Mouse (Mus musculus) B cell, adult (primary cell): ENCODE results near the gene Hnf1a. TPM values are rescaled to one million over a fixed set of nuclear protein-coding genes. Genes with fewer than 3 reads are reported as not detected.

Experiments
- total RNA-seq: library from RNA; stranded (reverse); gene quantifications from 4 replicates; pipeline ENCODE4 v1.2.4, GENCODE M21; 2023; ENCODE audit not compliant: inconsistent age

Gene Hnf1a
- total RNA-seq: not detected in 4 replicates

GRCm38 (mm10) chr5:114970824-114971227 lies at the start of gene Hnf1a:
Gene Hnf1a (minus strand): TSS chr5:114971094.

GRCm38 (mm10) chr5:115010577-115011216 lies 39.8 kb upstream of the Hnf1a start, which contains the start of gene Sppl3:
Gene Sppl3 (plus strand): TSS chr5:115011137.

DNA sequence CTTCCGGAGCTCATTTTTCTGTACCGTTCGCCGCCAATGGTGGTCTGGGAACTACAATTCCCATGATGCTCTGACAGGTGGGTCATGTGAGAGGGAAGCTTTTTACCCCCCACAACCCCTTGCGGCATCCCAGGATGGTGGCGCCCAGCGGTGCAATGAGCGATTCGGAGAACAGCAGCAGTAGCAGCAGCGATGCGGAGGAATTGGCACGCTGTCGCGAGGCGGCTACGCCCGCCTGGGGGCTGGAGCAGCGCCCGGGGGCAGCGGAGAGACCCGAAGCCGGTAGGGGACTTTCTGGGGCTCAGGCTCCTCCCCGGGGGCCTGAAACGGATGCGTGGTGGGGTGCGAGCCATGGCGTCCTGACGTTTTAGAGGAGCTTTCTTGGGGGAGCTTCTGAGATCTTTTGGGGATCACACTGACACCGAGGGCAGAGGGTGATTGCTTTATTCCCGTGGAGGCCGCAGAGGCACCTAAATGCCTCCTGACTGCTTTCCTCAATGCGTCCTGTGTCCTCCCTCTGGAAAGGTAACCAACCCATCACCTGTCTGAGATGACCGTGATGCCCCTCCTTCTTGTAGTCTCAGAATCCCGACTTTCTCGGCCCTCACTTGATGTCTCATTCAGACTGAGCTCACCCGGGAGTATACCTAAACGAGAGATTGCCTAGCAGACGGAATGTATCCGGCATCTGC lies 28.7 kb downstream of the Hnf1a start, which contains the start of gene 2210016L21Rik:
2210016L21Rik (plus strand) TSS at position 85 of the 692 bp plus-strand sequence.

DNA sequence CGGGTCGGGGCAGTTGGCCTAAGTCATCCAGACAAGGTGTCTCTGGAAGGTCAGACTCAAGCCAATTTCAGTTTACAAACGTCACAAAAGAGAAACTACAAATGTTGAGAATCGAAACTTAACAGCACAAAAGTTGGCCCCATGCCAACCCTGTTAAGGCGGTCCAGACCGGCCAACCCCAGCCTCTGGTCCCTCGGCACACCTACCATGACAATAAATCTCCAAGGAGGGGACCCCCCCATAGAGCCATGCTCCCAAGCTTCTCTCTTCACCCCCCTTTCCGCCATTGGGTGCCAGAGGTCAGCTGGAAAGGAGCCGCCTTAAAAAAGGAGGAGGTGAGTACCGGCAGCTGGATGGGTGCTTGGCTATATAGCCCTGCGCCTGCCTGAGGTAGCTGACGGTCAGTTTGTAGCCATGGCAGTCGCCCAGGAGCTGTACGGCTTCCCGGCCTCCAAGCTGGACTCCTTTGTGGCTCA lies 47.9 kb downstream of the Hnf1a start, which contains the start of gene Oasl1:
Oasl1 (plus strand) TSS at position 243 of the 476 bp plus-strand sequence.

Other genes with a start within 250 kb of the Hnf1a start
- 187 to 205 TPM (median 199 TPM) in 4 replicates for gene Ankrd13a, start 196.4 kb downstream of the Hnf1a start, total RNA-seq
- 170 to 180 TPM (median 173 TPM) in 4 replicates for gene Git2, start 195.6 kb downstream of the Hnf1a start, total RNA-seq
- gene 1500011B03Rik, start 147.6 kb downstream of the Hnf1a start, total RNA-seq: 50.4 to 57.2 TPM (median 52.4 TPM) in 4 replicates
- gene 4930519G04Rik, start 117.4 kb downstream of the Hnf1a start, total RNA-seq: 0.24 to 0.67 TPM in 2 of 4 replicates, not detected in the others
- gene Gm9936, start 112.4 kb downstream of the Hnf1a start, total RNA-seq: not detected in 4 replicates
- 4.5 to 7.3 TPM (median 6.6 TPM) in 4 replicates for gene Oasl2, start 74.2 kb downstream of the Hnf1a start, total RNA-seq
- 19.1 to 44.2 TPM (median 26.8 TPM) in 4 replicates for gene Oasl1, start 47.9 kb downstream of the Hnf1a start, total RNA-seq
- 35.9 to 40.1 TPM (median 39.5 TPM) in 4 replicates for gene 2210016L21Rik, start 28.9 kb downstream of the Hnf1a start, total RNA-seq
- 54.8 to 58.2 TPM (median 56.8 TPM) in 4 replicates for gene Sppl3, start 40.0 kb upstream of the Hnf1a start, total RNA-seq
- 0.96 TPM in 1 of 4 replicates, not detected in the others for gene Gm10401, start 127.2 kb upstream of the Hnf1a start, total RNA-seq
- gene Acads, start 148.3 kb upstream of the Hnf1a start, total RNA-seq: 17.1 to 21.0 TPM (median 18.9 TPM) in 4 replicates
- gene Unc119b, start 163.9 kb upstream of the Hnf1a start, total RNA-seq: 34.6 to 39.0 TPM (median 37.0 TPM) in 4 replicates
- gene Mlec, start 187.1 kb upstream of the Hnf1a start, total RNA-seq: 74.1 to 86.9 TPM (median 78.0 TPM) in 4 replicates
- 0.16 to 0.72 TPM (median 0.26 TPM) in 4 replicates for gene Cabp1, start 223.3 kb upstream of the Hnf1a start, total RNA-seq